Mouse (Mus musculus) CH12.LX (cell line): ENCODE data around the gene Zfp385c. TPM values are rescaled to one million over a fixed set of nuclear protein-coding genes. Genes with fewer than 3 reads are reported as not detected.

Source experiments
- DNase-seq: peaks from one replicate; pipeline ENCODE4 v3.0.0-alpha.2; 2013; ENCODE audit errors: extremely low read depth
- H3K27ac ChIP-seq: 2 replicates; pipeline ENCODE4 v1.5.1; 2012; ENCODE audit warnings: low read depth, mild to moderate bottlenecking, control low read depth, moderate library complexity; ENCODE audit not compliant: insufficient read depth
- H3K27me3 ChIP-seq: replicated peaks from 2 replicates; pipeline ENCODE3; 2012; ENCODE audit warnings: inconsistent platforms
- H3K36me3 ChIP-seq, 2 experiments: replicated peaks in 1 of 2; 2 replicates each; pipeline versions ENCODE3 to v1.6.1; 2012; ENCODE audit warnings: inconsistent platforms in 1 of 2, low read length in 1 of 2, mild to moderate bottlenecking in 1 of 2, mixed read lengths in 1 of 2, moderate library complexity in 1 of 2; ENCODE audit not compliant: control insufficient read depth in 1 of 2, insufficient read depth in 1 of 2
- H3K4me1 ChIP-seq, 2 experiments: 2 replicates each; pipeline ENCODE4 v1.6.1; 2012; ENCODE audit warnings: inconsistent platforms in 1 of 2, moderate library complexity in 1 of 2; ENCODE audit not compliant: insufficient read depth in 2 of 2, control insufficient read depth in 1 of 2
- H3K4me2 ChIP-seq: 2 replicates; pipeline ENCODE4 v1.6.1; 2012; ENCODE audit warnings: low read depth, mild to moderate bottlenecking, control low read depth; ENCODE audit not compliant: poor library complexity, insufficient read depth, severe bottlenecking
- H3K4me3 ChIP-seq, 3 experiments: fragments of 150-350 bp in 1 of 3; sonication (generic) in 1 of 3; replicated peaks in 1 of 3; 2 replicates each; pipeline versions ENCODE3 to v1.5.1; 2011 to 2012; ENCODE audit warnings: low read depth in 2 of 3, low read length in 2 of 3, mild to moderate bottlenecking in 2 of 3, moderate library complexity in 2 of 3, control low read depth in 1 of 3, improper control_type of control experiment in 1 of 3, inconsistent platforms in 1 of 3, mixed read lengths in 1 of 3; ENCODE audit not compliant: poor library complexity in 1 of 3
- H3K79me2 ChIP-seq: replicated peaks from 2 replicates; pipeline ENCODE4 v1.6.1; 2012; ENCODE audit warnings: mild to moderate bottlenecking, moderate library complexity; ENCODE audit not compliant: control insufficient read depth, poor library complexity, insufficient read depth, severe bottlenecking; ENCODE audit errors: extremely low read depth
- H3K9ac ChIP-seq: 2 replicates; pipeline ENCODE4 v1.6.1; 2012; ENCODE audit warnings: low read depth, mild to moderate bottlenecking, control low read depth, moderate library complexity; ENCODE audit not compliant: insufficient read depth
- H3K9me3 ChIP-seq: replicated peaks from 2 replicates; pipeline ENCODE3; 2012; ENCODE audit warnings: low read length, inconsistent platforms, mixed read lengths
- CHD2 ChIP-seq: IDR thresholded peaks from 2 replicates; pipeline ENCODE4 v1.6.1; 2011; ENCODE audit warnings: low read length, improper control_type of control experiment
- CTCF ChIP-seq, 2 experiments: IDR thresholded peaks in 1 of 2; conservative IDR thresholded peaks in 1 of 2; 2 replicates each; pipeline ENCODE4 v1.5.1; 2011 to 2012; ENCODE audit warnings: low read depth in 2 of 2, low read length in 2 of 2, improper control_type of control experiment in 1 of 2, inconsistent platforms in 1 of 2, mild to moderate bottlenecking in 1 of 2, moderate library complexity in 1 of 2
- E2F4 ChIP-seq: IDR thresholded peaks from 2 replicates; pipeline ENCODE4 v1.6.1; 2011; ENCODE audit warnings: low read depth, low read length, improper control_type of control experiment; ENCODE audit not compliant: insufficient replicate concordance
- EP300 ChIP-seq: IDR thresholded peaks from 2 replicates; pipeline ENCODE4 v1.6.1; 2011; ENCODE audit warnings: low read length, improper control_type of control experiment
- ETS1 ChIP-seq: conservative IDR thresholded peaks from 2 replicates; pipeline ENCODE4 v1.6.1; 2012; ENCODE audit warnings: low read depth, mild to moderate bottlenecking, inconsistent platforms, low read length, improper control_type of control experiment, moderate library complexity
- GABPA ChIP-seq: IDR thresholded peaks from 2 replicates; pipeline ENCODE4 v1.6.1; 2012; ENCODE audit warnings: low read depth, low read length, improper control_type of control experiment, inconsistent platforms; ENCODE audit not compliant: insufficient replicate concordance
- HCFC1 ChIP-seq: IDR thresholded peaks from 2 replicates; pipeline ENCODE4 v1.6.1; 2012; ENCODE audit warnings: low read depth, mild to moderate bottlenecking, inconsistent platforms, low read length, improper control_type of control experiment
- IRF4 ChIP-seq: IDR thresholded peaks from 2 replicates; pipeline ENCODE4 v1.6.1; 2014; ENCODE audit warnings: low read depth, mild to moderate bottlenecking, inconsistent platforms, low read length, improper control_type of control experiment
- JUND ChIP-seq: conservative IDR thresholded peaks from 2 replicates; pipeline ENCODE4 v1.6.1; 2011; ENCODE audit warnings: low read depth, low read length, improper control_type of control experiment
- KAT2A ChIP-seq: IDR thresholded peaks from 2 replicates; pipeline ENCODE4 v1.6.1; 2012; ENCODE audit warnings: low read length, improper control_type of control experiment, inconsistent platforms; ENCODE audit not compliant: insufficient replicate concordance
- MAFK ChIP-seq: IDR thresholded peaks from 2 replicates; pipeline ENCODE4 v1.6.1; 2011; ENCODE audit warnings: low read length, improper control_type of control experiment; ENCODE audit not compliant: insufficient replicate concordance
- MAX ChIP-seq: IDR thresholded peaks from 2 replicates; pipeline ENCODE4 v1.6.1; 2011; ENCODE audit warnings: low read length, improper control_type of control experiment
- MEF2A ChIP-seq: IDR thresholded peaks from 2 replicates; pipeline ENCODE4 v1.6.1; 2014; ENCODE audit warnings: low read depth, mild to moderate bottlenecking, inconsistent platforms, low read length, improper control_type of control experiment, borderline replicate concordance
- MXI1 ChIP-seq: IDR thresholded peaks from 2 replicates; pipeline ENCODE4 v1.6.1; 2011; ENCODE audit warnings: mild to moderate bottlenecking, low read depth, low read length, improper control_type of control experiment
- MYC ChIP-seq: IDR thresholded peaks from 2 replicates; pipeline ENCODE4 v1.6.1; 2011; ENCODE audit warnings: low read depth, mild to moderate bottlenecking, improper control_type of control experiment, low read length
- NELFE ChIP-seq: IDR thresholded peaks from 2 replicates; pipeline ENCODE4 v1.6.1; 2011; ENCODE audit warnings: low read depth, low read length, improper control_type of control experiment
- NRF1 ChIP-seq: IDR thresholded peaks from 2 replicates; pipeline ENCODE4 v1.6.1; 2014; ENCODE audit warnings: low read depth, mild to moderate bottlenecking, inconsistent platforms, low read length, improper control_type of control experiment, moderate library complexity
- PAX5 ChIP-seq: IDR thresholded peaks from 2 replicates; pipeline ENCODE4 v1.6.1; 2012; ENCODE audit warnings: low read length, inconsistent platforms, mixed read lengths
- POLR2A ChIP-seq: IDR thresholded peaks from 2 replicates; pipeline ENCODE4 v1.6.1; 2011; ENCODE audit warnings: low read depth, mild to moderate bottlenecking, improper control_type of control experiment, low read length
- POLR2AphosphoS2 ChIP-seq: IDR thresholded peaks from 2 replicates; pipeline ENCODE4 v1.6.1; 2011; ENCODE audit warnings: low read depth, low read length, improper control_type of control experiment
- RAD21 ChIP-seq: IDR thresholded peaks from 2 replicates; pipeline ENCODE4 v1.6.1; 2011; ENCODE audit warnings: low read depth, mild to moderate bottlenecking, low read length, improper control_type of control experiment, moderate library complexity
- RCOR1 ChIP-seq: conservative IDR thresholded peaks from 2 replicates; pipeline ENCODE4 v1.6.1; 2012; ENCODE audit warnings: low read depth, mild to moderate bottlenecking, inconsistent platforms, low read length, improper control_type of control experiment
- SIN3A ChIP-seq: IDR thresholded peaks from 2 replicates; pipeline ENCODE4 v1.6.1; 2012; ENCODE audit warnings: low read length, improper control_type of control experiment, inconsistent platforms
- TCF12 ChIP-seq: IDR thresholded peaks from 2 replicates; pipeline ENCODE4 v1.6.1; 2014; ENCODE audit warnings: low read depth, mild to moderate bottlenecking, inconsistent platforms, low read length, improper control_type of control experiment
- UBTF ChIP-seq: IDR thresholded peaks from 2 replicates; pipeline ENCODE4 v1.6.1; 2012; ENCODE audit warnings: low read depth, mild to moderate bottlenecking, inconsistent platforms, low read length, improper control_type of control experiment, moderate library complexity
- USF2 ChIP-seq: conservative IDR thresholded peaks from 2 replicates; pipeline ENCODE4 v1.6.1; 2011; ENCODE audit warnings: low read depth, low read length, improper control_type of control experiment
- ZC3H11A ChIP-seq: IDR thresholded peaks from 2 replicates; pipeline ENCODE4 v1.6.1; 2012; ENCODE audit warnings: low read depth, mild to moderate bottlenecking, inconsistent platforms, low read length, improper control_type of control experiment
- ZKSCAN1 ChIP-seq: IDR thresholded peaks from 2 replicates; pipeline ENCODE4 v1.6.1; 2012; ENCODE audit warnings: low read depth, inconsistent platforms, low read length, improper control_type of control experiment, borderline replicate concordance
- ZMIZ1 ChIP-seq: IDR thresholded peaks from 2 replicates; pipeline ENCODE4 v1.6.1; 2012; ENCODE audit warnings: low read depth, mild to moderate bottlenecking, inconsistent platforms, low read length, improper control_type of control experiment
- ZNF384 ChIP-seq: IDR thresholded peaks from 2 replicates; pipeline ENCODE4 v1.6.1; 2012; ENCODE audit warnings: low read depth, low read length, improper control_type of control experiment, inconsistent platforms
- dilution Hi-C: fragments of 300-500 bp; cut with MboI; formaldehyde crosslinking; loops from 2 replicates; pipeline ENCODE4 v1.14.3; 2020; ENCODE audit warnings: low sequenced_read_pairs; ENCODE audit not compliant: extremely low pct_unique_long_range_greater_than_20kb, extremely low pct_ligation_motif_present
- in situ Hi-C: fragments of 300-500 bp; cut with MboI; formaldehyde crosslinking; loops from 3 replicates; pipeline ENCODE4 v1.14.3; 2019; ENCODE audit warnings: low sequenced_read_pairs, low pct_ligation_motif_present, low pct_unique_long_range_greater_than_20kb, mixed read lengths
- polyA plus RNA-seq: library from polyadenylated mRNA; unstranded; fragments of >175 nt; gene quantifications from 2 replicates; pipeline ENCODE4 v1.2.1, GENCODE M21; 2012; ENCODE audit warnings: low read depth; ENCODE audit not compliant: insufficient read length
- total RNA-seq, 2 experiments: library from RNA; depleted of rRNA; stranded (reverse); fragments of 300-350 nt in 1 of 2; fragments of >200 nt in 1 of 2; gene quantifications; 2 replicates each; pipeline ENCODE4 v1.2.3; 2012 to 2014

The Zfp385c gene
- total and polyA plus RNA-seq, 3 experiments, result 0.08 to 0.14 TPM; not detected in 1

GRCm38 (mm10) chr11:100592346-100593046 lies 99.8 kb downstream of the Zfp385c start:
- no peak for TF ChIP-seq NELFE
- no peak for TF ChIP-seq MAFK
- no peak for TF ChIP-seq ZKSCAN1
- TF ChIP-seq CHD2, result no peak
- TF ChIP-seq EP300, result no peak
- no peak for TF ChIP-seq MAX
- no peak for TF ChIP-seq TCF12
- no peak for TF ChIP-seq ZC3H11A
- TF ChIP-seq CTCF (conservative IDR thresholded peaks at IDR 0.05 in 1 of 2, IDR thresholded peaks at IDR 0.05 in 1 of 2; ENCODE audit: low read depth in 2 of 2, low read length in 2 of 2), result no peak
- TF ChIP-seq IRF4, result no peak
- TF ChIP-seq ZMIZ1, result no peak
- no peak for TF ChIP-seq SIN3A
- no peak for TF ChIP-seq MYC
- no peak for TF ChIP-seq ZNF384
- TF ChIP-seq E2F4, result no peak
- no peak for TF ChIP-seq ETS1
- H3K27ac ChIP-seq, result no peak overlapping the region
- peaks cover 86 to 97% of the 10 kb centered on the region in 2 experiments for H3K36me3 ChIP-seq
- H3K9ac ChIP-seq, result no peak overlapping the region
- no peak for DNase-seq
- H3K4me2 ChIP-seq, result no peak overlapping the region
- in situ Hi-C loops (no loop called here), dilution Hi-C loops (no loop called here)
- H3K79me2 ChIP-seq, result peaks cover 34% of the 10 kb centered on the region
- H3K9me3 ChIP-seq, result no peaks in the 10 kb centered on the region
- no peak overlapping the region for H3K4me3 ChIP-seq
- H3K4me1 ChIP-seq, result peaks cover 25 to 40% of the 10 kb centered on the region in 2 experiments
- no peaks in the 10 kb centered on the region for H3K27me3 ChIP-seq

DNA sequence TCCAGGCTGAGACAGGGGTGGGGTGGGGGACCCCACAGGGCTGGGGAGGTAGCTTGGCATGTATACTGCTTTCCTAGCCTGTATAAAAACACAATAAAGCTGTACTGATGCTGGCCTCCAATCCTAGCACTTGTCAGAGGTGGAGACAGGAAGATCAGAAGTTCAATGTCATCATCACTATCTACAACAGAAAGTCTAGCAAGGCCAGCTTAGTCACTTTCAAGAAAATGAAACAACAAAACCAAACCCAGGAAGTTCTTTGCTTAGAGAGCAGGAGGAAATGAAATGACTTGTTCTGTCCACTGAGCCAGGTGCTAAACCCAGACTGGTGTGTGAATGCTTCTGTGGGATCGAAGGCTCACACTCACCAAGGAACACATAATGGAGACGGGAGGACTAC lies 103.8 kb downstream of the Zfp385c start:
- in situ Hi-C loops, result no loop called here
- dilution Hi-C loops, result no loop called here
- no peak for DNase-seq
- Histone ChIP-seq H3K36me3 (peaks cover 88 to 96% of the 10 kb centered on the region in 2 experiments), H3K4me3 (no peak overlapping the region), H3K27ac (peak overlapping the region; percentile 89), H3K9ac (no peak overlapping the region), H3K9me3 (no peaks in the 10 kb centered on the region), H3K4me2 (no peak overlapping the region), H3K27me3 (no peaks in the 10 kb centered on the region), H3K4me1 (peaks cover 33 to 63% of the 10 kb centered on the region in 2 experiments), H3K79me2 (peaks cover 20% of the 10 kb centered on the region; the same call in 1 of the 2 replicates)
- TF ChIP-seq POLR2A (no peak; the same call in 1 of the 2 replicates), MYC (peak; percentile 64; the same call in 1 of the 2 replicates), POLR2AphosphoS2 (no peak), JUND (peak; percentile 54; the same call in 1 of the 2 replicates), MAX (peak; percentile 28; the same call in 1 of the 2 replicates), GABPA (no peak), EP300 (peak; percentile 83), MEF2A (peak; percentile 53; the same call in 1 of the 2 replicates), RAD21 (no peak), KAT2A (0 out of 2 replicates have a peak, but pooled peaks have one; percentile 25), HCFC1 (peak; percentile 37; the same call in 1 of the 2 replicates), NELFE (no peak), PAX5 (no peak), RCOR1 (0 out of 2 replicates have a peak, but pooled peaks have one; percentile 31), UBTF (no peak), E2F4 (no peak), ZKSCAN1 (no peak), TCF12 (peak; percentile 70), ZMIZ1 (no peak), IRF4 (peak; percentile 80), NRF1 (no peak), USF2 (no peak), ZNF384 (no peak), MXI1 (no peak)
